Mouse (Mus musculus) fat pad, adult 2 months (tissue): ENCODE results near the gene Gbx2.

Source experiments
- DNase-seq: peaks from one replicate; pipeline ENCODE4 v3.0.0-alpha.2; 2011; ENCODE audit warnings: low read depth, low spot score; ENCODE audit errors: extremely low read depth

The Gbx2 gene

DNA sequence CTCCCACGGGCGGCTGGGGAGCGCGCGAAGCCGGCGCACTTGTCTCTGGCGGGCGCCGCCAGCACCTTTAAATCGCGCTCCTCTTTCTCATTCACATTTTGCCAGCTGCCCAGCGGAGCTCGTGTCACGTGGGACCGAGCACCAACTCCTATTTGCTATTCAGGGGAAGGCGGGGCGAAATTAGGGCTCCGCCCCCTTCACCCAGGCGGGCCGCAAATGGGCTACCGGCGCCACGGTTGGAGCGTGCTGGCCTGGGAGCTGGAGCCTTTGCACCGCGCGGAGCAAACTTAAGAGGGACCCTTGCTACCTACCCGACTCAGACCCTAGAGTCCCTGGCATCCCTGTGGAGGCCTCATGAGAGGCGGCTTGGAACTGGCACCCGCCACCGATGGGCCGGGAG, at the start of gene Gbx2:
Gbx2 (minus strand) TSS at position 60 of the 400 bp plus-strand sequence.
- no peak for DNase-seq

DNA sequence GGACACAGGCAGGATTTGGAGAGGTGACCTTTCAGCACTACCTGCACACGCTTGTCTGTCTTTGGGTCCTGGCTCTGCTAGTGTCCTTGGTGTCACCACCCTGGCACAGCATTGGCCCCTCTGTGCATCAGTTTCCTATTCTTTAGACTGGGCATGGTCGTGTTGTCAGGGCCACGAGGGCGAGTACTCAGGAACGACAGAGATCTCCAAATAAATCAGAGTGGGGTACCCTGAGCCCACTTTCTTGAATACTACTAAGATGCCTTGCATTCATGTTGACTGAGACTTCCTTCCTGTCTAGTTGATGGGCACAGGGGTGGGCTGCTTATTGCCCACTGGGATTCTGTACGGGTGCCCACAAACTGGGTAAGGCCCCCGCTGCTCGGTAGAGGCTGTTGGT, 46.3 kb upstream of the Gbx2 start:
- no peak for DNase-seq

DNA sequence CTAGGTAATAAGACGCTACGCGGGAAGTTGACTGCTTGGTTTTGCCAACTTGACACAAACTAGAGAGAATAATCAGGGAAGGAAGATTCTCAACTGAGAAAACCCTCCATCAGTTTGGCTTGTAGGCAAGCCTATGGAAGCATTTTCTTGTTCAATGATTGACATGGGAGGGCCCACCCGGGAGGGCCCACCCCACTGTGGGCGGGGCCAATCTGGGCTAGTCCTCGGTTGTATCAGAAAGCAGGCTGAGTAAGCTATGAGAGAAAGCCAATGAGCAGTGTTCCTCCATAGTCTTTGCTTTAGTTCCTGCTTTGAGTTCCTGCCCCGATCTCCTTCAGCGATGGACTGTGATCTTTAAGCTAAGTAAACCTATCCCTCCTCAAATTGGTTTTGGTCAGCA, 45.4 kb upstream of the Gbx2 start:
- DNase-seq = no peak

DNA sequence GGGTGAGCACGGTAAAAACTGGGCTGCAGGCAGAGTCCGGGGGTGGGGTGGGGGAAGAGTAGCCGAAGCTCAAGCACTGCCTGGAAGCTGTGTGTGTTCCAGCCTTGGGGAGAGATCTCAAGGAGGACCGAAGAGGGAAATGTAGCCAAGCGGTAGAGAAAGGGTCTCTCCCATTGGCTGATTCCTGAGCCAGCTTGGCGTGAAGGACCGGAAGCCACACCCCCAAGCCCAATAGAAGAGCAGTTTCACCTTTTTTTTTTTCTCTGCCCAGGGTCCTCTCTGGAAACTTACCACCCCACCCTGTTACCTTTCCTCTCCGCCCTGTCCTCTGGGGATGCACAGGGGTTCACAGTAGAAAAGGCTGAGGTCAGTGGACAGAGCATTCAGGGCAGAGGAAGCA, 43.6 kb upstream of the Gbx2 start:
- no peak for DNase-seq

DNA sequence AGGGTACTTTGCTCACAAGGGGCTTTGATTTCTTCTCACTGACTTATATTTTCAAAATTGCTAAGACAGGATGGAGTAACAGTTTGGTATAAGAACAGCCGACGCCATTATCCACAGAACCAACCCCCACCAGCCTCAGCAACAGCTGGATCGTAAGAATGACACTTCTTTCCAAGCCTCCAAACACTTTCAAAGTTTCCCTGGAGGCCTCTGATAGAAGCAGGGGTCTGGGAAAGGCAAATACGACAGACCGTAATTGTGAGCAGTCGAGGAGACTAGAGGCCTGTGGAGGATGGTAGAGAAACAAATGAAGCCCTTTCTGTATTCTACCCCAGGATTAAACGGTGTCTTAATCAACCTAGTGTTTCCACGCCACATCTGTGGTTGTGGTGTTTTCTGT, 40.9 kb upstream of the Gbx2 start:
- DNase-seq = no peak

DNA sequence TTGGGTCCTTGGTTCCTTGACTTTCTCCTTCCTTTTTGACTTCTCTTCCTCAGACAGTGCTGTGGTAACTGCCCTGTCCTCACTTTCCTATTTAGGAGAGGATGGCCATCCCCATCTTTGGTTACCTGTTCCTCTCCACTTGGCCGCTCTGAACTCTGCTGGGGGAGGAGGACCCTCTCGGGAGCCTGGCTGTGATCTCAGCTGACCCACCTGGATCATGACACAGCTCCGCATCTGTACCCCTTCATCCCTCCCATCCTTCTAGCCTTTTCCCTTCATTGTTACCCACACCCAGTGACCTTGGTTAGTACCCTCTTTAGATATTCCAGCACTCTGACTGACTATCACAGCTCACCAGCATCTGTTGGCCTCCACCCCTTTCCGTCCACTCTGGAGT, 38.7 kb upstream of the Gbx2 start:
- no peak for DNase-seq

DNA sequence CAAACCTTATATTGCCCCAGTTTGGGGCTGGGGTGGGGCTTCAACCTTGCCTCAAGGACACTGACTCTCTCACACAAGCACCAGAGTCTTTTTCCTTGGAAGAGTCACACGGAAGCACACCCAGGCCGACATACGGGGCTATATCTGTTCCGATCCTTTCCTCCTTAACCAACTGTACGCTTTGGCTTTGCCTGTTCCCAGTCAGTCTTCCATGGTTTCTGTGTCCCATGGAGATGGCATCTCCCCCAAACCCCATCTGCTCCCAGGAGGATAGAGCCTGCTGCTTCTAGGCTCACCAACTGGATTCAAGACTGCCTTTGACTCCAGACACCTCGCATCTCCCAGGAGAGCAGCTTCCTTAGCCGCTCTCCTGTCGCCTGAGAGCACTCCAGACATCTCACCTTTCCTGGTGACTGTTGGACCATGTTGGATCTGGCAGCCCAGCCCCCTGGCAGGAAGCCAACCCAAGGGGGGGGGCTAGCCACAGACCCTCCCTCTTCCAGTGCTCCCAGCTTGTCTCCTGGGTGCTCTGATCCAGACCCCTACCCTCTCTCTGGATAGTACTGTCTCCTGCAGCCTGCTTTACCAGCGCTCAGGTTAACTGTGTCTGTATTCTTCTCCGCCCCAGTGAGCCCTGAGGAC, 38.2 kb upstream of the Gbx2 start:
- no peak for DNase-seq

DNA sequence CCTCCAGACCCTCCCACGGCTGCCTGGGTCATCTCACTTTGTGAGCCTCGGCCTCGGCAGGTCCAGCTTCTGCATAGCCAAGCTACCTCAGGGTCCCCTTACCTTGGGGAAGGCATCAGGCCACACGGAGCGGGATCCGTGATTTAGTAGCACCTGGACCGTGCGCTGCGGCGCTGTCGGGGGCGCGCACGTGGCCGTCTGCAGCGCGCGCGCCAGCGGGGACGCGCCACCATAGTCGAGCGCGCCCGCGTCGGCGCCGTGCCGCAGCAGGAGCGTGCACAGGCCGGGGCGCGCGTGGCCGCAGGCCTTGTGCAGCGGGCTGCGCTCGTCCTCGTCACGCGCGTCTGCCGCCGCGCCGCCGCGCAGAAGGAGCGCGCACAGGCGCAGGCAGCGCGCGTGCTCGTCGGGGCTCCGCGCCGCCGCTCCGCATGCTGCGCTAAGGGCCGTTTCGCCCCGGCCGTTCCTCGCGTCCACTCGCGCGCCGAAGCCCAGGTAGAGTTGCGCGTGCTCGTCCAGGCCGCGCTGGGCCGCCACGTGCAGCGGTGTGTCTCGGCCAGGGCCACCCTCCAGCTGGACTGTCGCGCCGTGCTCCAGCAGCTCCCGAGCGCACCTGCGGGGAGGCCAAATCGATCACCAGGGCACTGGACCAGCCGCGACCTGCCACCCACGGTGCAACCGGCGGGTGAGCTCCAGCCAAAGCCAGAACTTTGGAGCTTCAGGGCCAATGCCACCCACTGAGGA, 37.3 kb upstream of the Gbx2 start:
- no peak for DNase-seq

DNA sequence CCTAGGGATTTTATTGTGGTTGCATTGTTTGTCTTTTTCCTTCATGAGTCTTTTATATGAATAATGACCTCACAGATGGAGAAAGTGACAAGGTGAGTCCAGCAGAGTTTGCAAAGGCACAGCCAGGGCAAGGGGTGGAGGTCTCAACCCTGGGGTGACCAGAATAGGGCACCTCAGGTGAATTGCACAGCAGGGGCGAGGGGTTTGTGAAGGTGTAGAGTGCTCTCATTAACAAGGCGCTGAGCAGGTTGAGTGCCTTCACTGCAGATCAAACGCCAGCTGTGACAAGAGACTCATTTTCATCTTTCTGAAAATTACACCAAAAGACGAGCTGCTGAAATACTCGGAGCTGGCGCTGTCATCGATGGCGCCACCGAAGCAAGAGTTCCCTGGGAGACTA, 36.6 kb upstream of the Gbx2 start:
- no peak for DNase-seq

DNA sequence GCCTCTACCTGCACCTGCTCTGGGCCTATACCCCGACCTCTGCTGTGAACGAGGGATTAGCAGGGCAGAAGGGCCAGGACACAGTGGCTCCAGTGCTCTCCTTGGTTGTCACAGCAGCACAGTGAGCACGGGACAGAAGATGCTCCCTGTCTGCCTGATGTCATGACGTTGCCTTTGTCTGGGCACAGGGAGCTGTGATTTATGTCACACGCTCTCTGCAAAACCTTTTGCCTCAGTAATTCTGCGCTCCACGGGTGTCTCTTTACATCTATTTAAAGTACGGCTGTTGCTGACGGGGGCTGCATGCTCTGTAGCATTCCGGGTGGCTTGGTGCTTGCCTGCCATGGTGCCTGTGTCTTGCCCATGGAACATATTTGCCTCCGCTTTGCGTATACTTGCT, 33.4 kb upstream of the Gbx2 start:
- DNase-seq = no peak

DNA sequence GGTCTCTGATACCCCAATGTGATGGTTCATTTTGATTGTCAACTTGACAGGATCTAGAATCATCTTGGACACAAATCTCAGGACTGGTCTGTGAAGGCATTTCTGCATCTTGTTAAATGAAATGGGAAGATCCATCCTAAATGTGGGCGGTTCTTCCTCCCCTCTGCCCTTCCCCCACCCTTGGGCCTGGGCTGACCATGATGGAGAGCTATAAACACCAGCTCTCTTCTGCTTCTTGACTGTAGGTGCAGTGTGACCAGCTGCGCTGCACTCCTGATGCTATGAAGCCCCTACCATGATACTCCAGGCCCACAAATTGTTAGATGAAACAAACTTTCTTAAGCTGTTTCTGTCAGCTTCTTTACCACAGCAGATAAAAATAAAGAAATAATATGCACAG, 32.3 kb upstream of the Gbx2 start:
- no peak for DNase-seq

DNA sequence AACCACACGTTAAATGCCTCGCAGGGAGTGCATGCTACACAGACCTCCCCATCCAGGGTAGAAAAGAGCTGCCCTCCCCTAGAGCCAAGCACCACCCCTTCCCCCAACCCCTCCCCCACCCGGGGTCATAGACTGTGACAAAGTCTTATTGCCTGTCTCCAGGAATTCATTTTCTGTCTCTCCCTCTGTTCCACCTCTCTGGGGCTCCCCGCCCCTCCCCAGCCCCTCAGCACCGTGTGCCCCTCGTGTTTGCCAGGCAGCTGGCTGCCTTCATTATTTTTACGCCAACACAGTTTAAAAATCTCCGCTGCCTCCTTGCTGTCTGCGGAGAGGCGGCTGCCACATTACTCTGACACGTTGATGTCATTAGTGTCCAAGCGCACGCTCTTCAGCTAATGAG, 31.1 kb upstream of the Gbx2 start:
- no peak for DNase-seq

DNA sequence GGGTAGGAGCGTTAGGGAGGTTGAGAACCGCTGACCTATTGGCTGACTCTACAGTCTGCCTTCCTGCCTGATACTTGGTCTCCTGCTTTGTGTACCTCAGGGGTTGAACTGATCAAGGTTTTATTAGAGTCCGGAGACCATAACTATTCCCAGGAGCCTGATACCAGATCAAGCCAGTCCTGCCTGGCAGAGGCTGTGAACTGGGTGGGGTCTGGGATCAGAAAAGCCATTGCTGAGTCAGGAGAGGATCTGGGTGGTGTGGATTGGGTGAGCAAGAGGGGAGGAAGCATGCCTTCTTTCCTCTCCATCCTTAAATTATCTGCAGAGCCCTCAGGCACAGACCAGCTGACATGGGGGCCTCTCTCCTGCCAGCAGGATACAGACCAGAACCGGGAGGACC, 28.4 kb upstream of the Gbx2 start:
- DNase-seq = no peak

DNA sequence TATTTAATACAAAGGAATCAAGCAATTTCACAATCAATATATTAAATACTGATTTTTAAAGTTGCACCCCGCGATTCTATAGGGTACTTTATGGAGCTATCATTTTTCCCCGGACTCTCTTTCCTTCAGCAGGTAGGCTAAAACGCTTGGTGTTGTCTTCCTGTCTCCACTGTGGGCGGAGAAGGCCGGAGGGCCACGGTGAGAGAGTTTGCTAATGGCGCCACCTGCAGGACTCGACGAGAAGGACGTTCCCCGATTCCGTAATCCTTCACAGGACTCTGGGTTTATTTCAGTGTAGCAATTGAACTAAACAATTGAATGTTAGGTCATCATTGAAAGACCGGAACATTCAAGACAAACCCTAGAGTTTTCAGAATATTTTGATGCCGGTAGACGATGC, 12.2 kb upstream of the Gbx2 start:
- DNase-seq = peak; percentile 1

DNA sequence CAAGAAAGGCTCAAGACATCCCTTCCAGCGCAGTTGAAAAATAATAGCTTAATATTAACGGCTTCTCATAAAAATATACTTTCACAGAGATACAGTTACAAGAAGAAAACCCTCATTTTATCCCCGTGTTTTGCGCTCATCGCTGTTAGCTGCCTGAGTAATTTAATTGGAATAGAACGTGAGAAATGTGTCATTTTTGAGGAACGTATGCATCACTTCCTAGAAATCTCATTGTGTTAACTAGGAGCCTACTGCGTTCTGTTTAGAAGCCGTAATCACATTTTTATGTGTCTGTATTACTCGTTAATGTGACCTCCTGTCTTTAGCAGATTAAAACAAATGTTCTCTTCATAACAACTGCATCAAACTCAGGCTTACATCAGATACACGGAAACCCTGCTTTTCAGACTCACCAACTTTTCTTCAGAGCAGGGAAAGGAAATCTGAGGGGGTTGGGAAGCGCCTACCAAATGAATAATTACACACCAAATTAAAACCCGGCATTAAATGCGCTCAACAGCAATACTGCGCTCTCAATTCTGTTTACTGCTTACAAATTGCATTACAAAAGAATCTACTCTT, 11.5 kb upstream of the Gbx2 start:
- DNase-seq = no peak

DNA sequence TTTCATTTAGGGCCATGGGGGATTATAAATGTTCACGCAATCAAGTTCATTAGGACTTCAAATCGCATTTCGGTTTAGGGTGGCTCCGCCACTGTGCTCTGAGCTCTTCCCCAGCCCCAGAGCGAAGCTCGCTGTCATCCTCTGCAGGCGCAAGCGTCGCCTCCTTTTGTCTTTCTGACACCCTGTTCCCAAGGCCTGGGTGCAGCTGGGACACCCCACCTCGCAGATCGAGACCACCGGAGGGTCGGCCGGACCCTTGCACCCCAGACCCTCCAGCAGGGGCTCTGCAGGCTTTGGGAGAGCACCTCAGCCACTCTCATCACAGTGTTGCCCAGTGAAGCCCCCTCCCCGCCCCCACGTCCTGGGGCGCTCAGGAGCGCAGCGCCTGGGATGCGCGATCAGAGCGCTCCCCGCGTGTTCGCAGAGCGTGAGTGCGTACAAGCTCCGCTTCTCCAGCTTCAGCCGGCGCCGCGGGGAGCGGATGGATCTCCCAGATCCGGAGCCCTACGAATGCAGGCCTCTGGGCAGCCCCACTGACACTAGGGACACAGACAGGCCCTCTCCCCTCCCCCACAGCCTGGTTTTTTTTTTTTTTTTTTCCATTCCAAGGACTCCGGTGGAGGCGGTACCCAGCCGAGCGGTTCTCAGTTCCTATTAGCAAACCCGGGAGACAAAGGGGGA, 10.9 kb upstream of the Gbx2 start:
- no peak for DNase-seq

DNA sequence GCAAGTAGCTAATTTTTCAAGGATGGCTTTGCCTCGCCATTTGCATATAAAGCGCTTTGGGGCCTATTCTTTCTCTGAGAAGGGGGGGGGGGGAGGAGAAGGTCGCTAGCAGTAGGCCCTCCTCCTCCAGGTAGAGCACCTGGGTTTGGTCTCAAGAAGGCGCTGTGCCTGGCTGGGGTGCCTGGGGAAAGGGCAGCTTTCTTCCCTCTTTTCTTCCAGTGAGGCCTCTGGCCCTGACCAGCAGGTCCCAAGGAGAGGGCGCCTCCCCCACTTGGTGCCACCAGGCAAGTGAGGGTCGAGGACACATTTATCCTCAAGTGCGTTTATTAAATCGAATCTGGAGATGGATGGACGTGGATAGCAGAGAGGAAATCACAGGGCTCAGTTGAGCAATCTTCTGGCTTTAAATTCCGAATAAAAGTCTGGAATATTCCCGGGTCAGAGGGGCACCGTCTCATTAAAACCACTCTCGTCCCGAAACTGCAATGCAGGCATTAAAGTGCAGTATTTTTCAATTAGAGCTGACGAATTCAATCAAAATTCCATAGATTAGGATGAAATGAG, 10.1 kb upstream of the Gbx2 start:
- no peak for DNase-seq

DNA sequence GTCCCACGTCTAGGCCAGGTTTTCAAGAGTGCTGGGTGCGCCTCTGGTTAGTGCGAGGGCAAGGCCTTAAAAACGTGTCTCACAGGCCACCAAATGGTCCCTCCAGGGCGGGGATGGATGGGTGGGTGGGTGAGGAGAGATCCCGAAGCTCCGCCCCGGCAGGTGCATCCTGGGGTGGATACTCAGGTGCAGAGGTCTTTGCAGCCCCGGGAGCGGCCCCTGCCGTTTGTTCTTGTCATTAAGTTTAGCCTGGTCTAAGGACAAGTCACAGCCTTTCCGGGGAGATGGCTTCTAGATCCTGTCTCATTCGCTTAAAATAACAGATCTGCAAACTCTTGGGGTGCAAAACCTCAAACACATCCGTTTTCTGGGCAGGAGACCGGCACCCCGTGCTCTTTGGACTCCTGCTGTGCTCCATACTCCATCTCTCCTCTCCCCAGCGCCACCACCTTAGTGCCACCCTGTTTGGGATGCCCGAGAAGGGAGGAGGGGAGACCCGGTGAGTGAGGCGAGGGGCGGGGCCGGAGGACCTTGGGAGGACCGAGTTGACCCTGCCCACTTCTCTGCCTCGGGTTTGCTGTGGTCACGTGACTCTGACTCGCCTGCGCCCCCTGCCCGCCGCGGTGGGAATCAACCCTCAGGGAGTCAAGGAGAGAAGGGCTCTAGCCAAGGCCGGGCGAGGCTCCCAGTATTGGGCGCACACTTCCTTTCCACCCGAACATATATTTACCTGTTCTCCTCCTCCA, 9.2 kb upstream of the Gbx2 start:
- no peak for DNase-seq

DNA sequence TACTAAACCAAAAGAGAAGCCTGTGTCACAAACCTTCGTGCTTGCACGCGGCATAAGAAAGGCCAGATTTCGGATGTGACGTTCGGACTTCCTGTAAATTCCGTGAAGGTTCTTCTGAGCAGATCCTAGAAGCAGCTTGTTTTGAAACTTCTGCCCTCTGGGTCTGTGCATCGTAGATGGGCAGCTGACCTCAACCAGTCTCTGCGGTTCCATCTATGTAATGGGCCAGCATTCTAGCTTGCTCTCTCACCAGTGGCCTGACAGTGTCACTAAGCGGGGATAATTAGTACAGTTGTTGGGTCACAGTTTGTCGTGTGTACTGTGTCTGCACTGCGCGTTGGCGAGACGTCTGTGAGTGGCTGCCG, 8.6 kb upstream of the Gbx2 start:
- no peak for DNase-seq

DNA sequence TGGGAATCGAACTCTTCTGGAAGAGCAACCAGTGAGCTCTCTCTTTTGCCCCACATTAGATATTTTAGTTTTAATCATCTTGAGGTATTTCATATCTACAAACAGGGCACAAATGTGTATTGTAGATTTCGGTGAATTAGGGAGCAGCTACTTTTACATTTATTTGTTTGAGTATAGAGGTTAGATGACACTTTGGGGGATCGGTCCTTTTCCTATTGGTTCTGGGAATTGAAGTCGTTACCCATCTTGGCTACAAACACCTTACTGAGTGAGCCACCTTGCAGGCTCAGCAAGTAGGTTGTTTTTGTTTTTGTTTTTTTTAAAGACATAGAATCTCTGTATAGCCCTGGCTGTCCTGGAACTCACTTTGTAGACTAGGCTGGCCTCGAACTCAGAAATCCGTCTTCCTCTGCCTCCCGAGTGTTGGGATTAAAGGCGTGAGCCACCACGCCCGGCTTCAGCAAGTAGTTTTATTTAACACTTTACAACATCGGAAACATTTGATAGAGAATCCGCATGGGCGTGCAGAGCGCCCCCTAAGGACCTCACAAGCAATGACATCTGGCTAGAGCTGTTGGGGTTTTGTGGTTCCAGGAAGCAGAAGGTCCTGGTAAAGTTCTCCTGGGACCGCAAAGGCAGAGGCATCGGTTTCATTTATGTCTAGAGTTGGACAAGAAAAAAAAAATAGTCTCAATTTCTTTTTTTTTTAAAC, 8.1 kb upstream of the Gbx2 start:
- DNase-seq = no peak
